Mouse (Mus musculus): ENCODE measurements at regions not wholly inside any gene's neighbourhood (a gene's known extent, or its start where the extent isn't known, plus 50 kb on each side); places are given as distances from the start of the nearest gene placed in this dataset.

DNA sequence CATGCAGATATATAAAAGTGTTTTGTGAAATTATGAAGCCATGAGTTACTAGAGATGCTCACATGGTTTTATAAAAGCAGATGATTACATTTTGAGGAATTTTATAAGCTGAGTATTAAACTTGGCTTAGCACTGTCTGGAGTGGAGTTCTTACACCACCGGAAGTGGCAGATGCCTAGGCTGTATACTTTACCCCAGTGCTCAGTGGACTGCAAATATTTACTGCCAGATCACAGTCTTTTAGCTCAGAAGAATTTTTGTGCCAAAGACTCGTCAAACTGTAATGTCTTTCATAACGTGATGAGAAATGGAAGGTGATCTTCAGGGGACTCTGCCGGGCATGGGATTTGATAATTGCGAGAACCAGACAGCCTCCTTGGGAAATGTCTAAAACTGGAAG is 136.1 kb upstream of the 9330182O14Rik start:
- no peak for DNase-seq (ENCODE audit: low spot score in 2 of 2)

DNA sequence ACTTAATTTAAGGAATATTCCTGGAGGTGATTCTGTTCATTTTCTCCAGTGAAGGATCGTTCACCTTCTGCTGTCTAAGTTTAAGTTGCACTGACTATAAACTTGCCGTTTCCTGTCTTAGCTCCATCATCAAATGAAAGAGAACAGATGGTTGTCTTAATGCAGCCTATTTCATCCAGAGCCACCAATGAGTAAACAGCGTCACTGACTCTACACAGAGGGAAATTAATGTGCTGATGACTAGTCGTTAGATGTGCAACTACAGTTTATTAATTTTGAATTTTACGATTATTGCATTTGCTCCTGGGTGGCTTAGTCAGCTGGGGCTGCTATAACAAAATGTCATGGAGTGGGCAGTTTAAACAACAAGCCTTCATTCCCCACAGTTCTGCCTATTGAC is 134.1 kb upstream of the 9330182O14Rik start:
- no peak for DNase-seq (ENCODE audit: low spot score in 2 of 2)

DNA sequence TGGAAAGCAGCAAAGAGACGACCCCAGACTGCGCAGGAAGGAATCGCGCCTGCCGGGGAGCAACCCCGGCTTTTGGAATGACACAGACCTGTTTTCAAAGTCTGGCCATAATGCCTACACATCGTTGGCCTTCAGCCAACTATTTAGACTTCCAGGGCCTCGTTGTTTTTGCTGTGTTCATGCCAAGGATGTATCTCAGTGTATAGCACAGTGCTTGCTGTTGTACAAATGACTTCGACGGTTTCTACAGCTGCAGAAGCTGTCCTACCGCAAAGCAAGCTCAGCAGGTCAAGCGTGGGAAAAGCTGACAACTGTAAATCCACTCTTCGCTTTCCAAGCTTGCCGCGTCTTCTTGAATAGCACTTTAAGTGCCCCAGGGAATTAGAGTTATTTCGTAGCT is 129.1 kb upstream of the 9330182O14Rik start:
- no peak for DNase-seq (ENCODE audit: low spot score in 2 of 2)

DNA sequence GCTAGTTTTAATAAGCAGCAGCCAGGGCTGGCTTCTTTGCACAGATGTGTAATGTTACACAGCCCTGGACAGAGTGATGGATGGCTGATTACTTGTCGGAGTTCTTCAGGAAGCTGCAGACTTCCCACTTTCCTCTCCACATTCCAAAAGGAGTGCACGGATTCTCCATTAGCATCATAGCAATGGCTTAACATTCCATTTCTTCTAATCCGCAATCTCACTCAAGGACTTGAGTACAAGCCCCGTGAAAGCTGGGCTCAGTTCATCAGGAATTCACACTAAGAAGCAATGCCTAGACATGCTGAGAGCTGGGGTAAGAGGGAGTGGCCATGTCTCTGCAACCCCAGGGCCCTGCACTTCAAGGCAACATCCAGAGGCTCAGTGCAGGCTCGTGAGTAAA is 126.3 kb upstream of the 9330182O14Rik start:
- DNase-seq (ENCODE audit: low spot score in 2 of 2), result no peak

DNA sequence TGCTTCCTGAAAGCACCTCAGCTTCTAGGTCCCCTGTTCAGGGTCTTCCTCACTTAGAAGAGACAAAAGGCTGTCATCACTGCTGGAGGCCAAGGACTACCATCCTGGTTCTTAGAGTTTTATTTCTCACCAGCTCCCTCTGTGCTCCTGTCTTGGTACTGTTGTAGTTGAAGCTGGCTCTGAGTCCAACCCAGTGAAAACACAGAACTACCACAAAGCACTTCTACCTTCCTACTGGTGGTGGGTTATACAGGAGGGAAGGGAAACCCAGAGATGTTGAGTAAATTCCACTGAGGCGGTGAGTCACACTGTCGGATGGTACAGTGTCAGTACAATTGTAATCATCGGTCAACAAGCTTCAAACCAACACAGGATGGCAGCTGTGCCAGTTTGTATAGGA is 120.3 kb upstream of the 9330182O14Rik start:
- DNase-seq (ENCODE audit: low spot score in 2 of 2), result no peak

DNA sequence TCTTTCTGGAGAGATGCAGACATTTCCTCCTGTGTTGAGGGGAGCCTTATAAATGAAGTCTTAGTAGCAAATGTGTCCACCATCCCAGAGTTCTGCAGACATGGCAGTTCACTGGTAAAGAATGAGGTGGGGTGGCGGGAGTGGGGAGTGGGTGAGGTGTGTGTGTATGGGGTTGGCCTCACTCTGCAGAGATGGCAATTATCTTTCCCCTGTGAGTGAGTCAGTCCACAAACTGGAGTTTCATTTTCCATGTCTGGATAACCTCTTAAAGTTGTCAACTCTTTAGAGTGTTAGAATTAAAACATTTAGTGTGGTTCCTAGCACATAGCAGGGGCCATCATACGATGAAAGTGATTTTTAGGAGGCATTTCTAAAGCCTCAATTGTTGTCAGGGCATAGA is 117.1 kb upstream of the 9330182O14Rik start:
- DNase-seq (ENCODE audit: low spot score in 2 of 2), result no peak

DNA sequence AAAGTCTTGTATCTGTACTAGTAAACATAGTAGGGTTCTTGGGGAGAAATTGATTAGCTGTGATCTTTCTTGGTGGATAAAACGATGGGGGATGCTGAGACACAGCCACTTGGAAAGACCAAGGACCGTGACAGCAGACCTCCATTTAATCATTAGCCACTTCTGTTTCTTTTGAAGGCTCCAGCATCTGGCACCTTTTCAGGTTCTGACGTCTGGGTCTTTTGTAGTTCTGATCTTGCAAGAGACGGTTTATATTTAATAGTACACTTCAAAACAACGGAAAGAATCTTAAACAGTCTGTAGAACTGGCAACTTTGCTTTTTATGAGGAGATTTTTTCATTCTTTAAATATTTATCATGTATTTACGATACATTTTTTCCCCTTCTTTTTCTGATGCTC is 116.6 kb upstream of the 9330182O14Rik start:
- no peak for DNase-seq (ENCODE audit: low spot score in 2 of 2)

DNA sequence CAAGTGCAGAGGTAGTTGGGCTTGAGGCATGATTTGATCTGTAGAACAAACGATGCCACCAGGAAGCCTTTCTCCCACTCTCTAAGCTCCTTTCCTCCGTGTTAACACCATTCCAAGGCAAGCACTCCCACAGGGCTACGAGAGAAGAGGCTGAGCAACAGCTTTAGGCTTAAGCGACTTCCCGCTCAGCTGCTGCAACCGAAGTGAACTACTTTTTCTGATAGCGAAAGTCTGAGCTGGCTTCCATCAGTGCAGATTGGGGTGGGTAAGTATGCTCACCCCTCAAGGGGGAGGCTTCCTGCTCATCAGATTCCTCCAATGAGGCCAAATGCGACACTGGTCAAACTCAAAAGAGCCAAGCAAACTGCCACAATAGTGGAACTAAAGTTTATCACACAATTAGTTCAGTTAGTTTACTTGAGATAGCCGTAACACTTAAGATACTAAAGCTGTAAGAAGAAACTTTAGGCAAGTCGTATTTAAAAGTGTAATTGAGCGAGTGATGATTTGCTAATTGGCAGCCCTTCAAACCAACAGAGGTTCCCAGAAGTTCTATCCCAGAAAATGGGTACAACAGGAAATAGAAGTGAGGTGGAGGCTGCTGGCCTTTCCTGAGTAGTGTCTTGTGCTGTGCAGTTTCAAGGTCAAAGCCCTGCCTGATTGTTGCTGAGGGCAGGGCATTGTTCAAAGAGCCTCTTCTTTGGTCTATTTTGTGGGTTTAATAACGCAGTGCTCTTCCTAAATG is 115.9 kb upstream of the 9330182O14Rik start:
- DNase-seq (ENCODE audit: low spot score in 2 of 2), result peak in 1 of 2 experiments; percentile 9

DNA sequence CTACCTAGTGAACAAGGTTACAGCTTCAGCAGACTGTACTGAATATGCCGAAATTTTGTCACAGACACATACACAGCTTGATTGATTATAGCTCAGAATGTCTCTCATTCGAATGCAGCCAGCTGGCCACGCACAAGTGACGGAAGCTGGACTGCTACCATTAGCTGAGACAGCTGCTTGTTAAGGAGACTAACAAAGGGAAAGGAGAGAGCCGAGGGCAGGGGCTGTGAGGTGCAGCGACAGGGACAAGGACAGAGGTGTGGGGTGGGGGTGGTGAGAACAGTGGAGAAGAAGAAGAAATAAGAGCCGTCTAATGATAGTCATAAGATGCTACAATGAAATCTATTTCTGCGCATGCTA is 115.4 kb upstream of the 9330182O14Rik start:
- DNase-seq (ENCODE audit: low spot score in 2 of 2), result no peak

DNA sequence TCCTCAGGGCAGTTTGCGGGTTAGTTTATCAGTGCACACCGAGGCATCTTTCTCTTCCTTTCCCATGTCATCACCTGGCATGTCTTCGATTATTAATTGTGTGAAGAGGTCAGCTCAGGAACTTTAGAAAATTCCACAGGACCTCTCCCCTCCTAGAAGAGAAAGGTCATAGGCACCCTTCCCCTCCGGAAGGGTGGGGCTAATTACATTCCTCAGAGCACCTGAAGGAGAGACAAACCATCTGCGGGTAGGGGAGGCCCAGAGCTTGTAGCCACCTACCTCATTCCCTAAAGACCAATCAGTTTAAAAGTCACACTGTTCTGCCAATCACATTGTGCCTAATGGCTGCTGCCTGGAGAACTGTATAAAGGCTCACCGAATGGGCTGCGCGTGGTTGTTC is 114.9 kb upstream of the 9330182O14Rik start:
- DNase-seq (ENCODE audit: low spot score in 2 of 2), result no peak

DNA sequence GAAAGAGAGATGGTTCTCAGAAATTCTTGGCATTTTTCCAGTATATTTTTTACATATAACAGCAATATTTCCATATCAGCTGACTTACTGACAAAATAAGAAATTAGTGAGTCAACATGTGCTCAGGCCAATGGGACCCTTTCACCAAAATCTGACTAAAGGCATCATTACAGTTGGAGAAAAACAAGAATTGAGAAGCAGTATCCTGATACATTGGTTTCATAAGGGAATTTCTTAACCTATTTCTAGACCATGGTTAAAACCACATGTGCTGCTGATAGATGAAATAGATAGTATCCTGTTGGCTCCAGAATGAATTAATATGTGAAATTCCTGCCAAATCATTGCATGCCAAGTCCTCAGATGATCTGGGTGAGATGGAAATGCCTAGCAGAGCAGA is 114.1 kb upstream of the 9330182O14Rik start:
- DNase-seq (ENCODE audit: low spot score in 2 of 2), result no peak

DNA sequence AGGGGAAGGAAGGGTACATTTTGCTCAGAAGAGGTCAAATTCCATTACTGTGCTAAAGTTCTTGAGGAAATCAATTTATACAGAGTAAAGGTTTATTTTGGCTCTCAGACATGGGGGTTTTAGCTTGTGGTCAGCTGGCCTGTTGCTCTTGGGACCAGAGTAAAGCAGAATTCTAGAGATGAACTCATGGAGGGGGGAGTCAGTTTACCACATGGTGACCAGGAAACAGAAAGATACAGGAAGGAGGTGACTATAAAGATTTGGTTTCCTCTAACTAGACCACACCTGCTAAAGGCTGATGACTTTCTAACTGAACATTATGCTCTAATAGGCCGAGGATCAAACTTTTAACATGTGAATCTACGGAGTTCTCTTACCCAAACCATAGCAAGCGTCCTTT is 113.5 kb upstream of the 9330182O14Rik start:
- DNase-seq (ENCODE audit: low spot score in 2 of 2), result no peak

DNA sequence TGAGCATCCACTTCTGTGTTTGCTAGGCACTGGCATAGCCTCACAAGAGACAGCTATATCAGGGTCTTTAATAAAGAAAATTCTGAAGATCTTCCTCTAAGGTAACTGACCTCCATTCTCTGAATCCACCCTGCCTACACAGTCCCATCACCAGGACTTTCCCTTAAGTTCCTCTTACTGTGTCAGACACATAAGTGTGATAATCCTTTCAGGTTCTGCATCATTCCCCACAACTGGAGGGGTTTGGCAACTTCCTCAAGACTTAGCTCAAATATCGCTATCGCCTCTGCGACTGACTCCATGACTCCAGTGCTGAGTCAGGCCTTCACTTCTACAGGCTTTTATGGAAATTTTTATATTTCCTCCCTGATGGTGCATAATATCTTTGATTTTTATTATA is 111.0 kb upstream of the 9330182O14Rik start:
- DNase-seq (ENCODE audit: low spot score in 2 of 2), result no peak

DNA sequence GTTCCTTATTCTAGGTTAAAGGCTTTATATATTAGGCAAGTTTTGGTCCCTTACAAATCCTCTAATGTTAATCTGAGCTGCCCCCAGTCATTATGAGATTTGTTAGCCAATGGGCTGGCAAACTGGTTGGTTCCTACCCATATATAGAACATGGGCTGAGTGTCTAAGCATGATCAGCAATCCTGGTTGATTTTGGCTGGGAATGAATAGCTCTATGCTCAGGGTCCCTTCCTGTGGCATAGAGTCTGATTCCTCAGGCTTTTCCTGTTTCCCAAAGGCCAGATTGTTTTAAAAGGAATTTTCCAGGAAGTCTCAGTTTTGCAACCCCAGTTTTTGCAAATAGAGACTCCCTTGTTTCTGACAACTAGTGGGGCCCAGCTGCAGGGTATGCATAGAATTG is 102.1 kb upstream of the 9330182O14Rik start:
- no peak for DNase-seq (ENCODE audit: low spot score in 2 of 2)

DNA sequence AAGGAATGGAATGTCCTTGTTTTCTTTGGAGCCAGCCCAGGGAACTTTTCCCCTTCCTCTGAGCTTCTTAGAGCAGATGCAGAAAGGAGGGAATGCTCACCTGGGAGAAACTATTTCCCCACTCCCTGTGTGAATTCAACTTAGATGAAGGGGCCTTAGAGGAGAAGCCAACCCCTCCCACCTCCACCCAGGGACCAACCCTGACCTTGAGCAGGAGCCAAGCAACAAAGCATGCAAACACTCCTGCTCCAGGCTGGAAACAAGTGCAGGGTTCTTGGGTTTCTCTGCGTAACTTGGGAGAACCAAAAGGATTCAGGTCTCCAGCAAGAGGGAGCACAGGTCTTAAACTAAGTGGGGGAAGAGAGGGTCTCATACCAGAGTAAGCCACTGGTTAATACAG is 98.0 kb upstream of the 9330182O14Rik start:
- no peak for DNase-seq (ENCODE audit: low spot score in 2 of 2)

DNA sequence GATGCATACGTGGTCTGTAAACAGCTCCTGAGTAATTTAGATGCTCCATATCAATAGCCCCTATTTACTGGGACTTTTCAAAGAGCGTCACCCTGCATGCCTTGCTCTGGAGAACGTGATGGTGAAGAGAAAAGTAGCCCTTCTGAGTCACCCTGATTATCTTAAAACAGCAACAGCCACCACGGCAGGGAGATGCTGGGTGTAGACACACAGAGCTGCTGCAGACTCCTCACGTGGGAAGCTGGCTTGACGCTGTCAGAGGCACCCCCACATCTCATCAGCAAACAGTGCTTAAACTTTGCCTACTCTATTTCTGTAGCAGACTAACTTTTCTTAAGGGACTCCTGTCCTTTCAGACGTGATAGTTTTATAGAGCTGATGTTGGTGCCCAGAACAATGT is 96.9 kb upstream of the 9330182O14Rik start:
- DNase-seq (ENCODE audit: low spot score in 2 of 2), result peak; percentile 58 to 71

DNA sequence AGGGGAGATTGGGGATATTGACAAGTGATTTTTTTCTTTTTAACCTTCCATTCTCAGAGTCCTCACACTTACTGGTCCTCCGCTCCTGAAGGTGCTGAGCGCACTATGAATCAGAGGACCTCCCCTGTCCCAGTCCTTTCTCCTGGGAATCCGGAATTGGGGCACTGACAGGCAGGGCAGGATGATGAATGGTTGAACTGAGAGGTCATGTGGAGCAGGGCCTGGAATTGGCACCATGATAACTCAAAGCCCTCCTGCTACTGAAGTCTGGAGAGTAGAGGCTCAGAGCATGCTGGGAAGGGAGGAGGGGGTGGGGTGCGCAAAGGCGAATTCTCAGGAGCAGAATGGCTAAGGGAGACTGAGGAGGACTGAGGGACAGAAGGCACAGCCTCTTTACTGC is 87.9 kb upstream of the 9330182O14Rik start:
- DNase-seq (ENCODE audit: low spot score in 2 of 2), result no peak

DNA sequence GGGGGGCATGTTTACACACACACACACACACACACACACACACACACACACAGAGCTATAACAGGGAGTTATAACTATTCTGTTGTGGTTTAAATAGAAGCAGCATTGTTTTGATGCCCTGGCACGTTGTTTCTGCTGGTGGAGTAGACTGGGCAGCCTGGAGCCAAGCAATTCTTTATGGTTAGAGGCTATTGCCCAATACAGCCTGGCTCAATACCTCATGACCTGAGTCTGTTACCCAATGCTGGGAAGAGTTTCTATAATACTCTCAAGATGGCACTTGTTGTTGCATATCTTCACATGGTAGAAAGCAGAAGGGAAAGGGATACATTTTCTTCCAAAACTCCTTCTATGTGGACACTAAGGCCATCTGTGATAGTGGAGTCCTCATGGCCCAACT is 87.1 kb upstream of the 9330182O14Rik start:
- DNase-seq (ENCODE audit: low spot score in 2 of 2), result no peak

DNA sequence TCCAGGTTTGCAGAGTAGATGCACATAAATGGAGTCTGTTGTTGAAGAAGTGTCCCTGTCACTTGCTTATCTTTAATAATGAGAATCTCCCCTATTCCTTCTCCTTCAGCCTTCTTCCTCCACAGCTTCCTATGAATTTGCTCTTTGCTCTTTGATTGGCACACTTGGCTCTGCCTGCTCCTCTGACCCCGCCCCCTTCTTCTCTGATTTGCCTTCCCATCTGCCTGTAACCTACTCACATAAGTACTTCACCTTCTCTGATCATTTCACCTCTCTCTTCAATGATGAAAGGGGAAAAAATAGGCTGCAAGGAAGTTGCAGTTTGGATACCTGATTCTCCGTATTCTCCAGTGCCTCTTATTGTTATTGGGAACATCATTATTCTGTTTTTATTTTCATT is 66.1 kb upstream of the 9330182O14Rik start:
- no peak for DNase-seq (ENCODE audit: low spot score in 2 of 2)

DNA sequence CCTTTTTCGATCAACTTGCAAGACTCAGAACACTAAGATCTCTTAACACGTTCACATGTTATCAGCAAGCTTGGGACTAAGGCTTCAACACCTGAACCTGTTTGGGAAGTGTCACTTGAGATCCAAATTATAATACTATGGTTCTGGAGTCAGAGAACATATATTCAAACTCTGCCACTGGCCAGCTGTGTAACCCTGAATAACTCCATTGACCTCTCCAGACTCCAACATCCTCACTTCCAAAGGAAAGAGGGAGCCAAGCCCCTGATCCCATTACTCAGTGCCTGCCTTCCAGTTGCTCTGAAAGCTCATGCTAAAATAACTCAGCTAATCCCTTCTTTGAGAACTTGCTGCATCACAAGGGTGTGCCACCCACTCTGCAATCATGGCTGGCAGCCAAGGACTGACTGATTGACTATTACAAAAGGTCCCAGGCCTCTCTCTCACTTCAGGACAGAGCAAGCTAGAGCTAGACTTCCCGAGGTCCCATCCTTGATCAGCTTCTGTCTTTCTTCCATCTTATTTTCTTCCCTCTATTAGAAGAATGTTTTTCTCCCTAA is 58.8 kb upstream of the 9330182O14Rik start:
- peak in 1 of 2 experiments; percentile 37 for DNase-seq (ENCODE audit: low spot score in 2 of 2)

DNA sequence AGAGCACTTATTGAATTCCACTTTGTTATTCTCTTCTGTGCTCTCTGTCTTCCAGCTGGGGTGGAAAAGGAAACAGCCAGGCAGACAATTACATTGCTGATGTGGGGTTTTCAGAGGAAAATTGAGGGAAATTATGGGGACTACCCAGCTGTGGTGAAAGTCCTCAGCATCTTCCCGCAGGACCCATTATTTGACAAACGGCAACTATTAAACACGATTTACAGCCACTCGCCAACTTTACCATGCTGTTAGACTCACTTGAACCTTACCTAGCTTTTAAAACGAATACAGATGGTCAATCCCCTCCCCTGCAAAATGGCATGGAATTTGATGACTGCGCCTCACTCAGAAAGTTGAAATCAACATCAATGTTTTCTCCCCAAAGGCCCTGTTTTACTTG is 54.3 kb upstream of the 9330182O14Rik start:
- DNase-seq (ENCODE audit: low spot score in 2 of 2), result no peak
